Mouse (Mus musculus) mesoderm, embryonic 11.5 days (tissue): Measurements from ENCODE around the gene Aff2.
A peak's percentile ranks its signal among the peaks of the same experiment; 100 is the strongest.

Source experiments
- DNase-seq: peaks from one replicate; pipeline ENCODE4 v3.0.0-alpha.2; 2012; ENCODE audit warnings: low read depth, low spot score

Gene Aff2

DNA sequence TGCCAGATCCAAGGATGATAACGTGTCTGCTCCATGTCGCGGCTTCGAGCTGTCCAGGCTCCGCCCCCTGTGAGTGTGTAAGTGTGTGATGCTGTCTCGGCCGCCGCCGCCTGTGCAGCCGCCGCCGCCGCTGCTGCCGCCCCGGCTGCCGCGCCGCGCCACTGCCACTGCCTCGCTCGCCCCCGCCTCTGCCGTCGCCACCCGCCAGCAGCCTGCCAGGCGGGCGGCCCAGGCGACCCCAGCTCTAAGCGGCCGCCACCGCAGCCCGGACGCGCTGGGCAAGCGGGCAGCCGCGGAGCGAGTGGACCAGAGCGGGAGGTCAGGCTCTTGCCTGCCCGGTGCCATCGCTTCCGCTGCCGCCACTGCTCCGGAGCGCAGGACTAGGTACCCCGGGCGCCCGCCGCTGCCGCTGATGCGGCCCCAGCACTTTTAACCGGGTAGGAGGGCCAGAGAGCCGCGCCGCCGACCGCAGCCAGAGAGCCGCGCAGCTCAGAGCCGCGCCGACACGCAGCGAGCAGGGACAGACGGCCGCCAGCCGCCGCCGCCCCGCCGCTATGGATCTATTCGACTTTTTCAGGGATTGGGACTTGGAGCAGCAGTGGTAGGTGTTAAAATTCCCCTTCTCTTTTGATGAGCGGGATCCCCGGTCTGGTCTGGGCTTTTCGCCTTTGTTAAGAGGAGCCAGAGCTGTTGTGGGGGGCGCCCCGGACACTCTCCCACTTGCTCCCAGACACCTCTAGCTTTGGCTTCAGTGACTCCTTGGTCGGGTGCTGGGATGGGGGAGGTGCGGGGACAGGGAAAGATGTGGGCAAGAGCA is at the start of gene Aff2:
Aff2 (plus strand) TSS at position 57 of the 817 bp plus-strand sequence.
- DNase-seq: peak; percentile 48

DNA sequence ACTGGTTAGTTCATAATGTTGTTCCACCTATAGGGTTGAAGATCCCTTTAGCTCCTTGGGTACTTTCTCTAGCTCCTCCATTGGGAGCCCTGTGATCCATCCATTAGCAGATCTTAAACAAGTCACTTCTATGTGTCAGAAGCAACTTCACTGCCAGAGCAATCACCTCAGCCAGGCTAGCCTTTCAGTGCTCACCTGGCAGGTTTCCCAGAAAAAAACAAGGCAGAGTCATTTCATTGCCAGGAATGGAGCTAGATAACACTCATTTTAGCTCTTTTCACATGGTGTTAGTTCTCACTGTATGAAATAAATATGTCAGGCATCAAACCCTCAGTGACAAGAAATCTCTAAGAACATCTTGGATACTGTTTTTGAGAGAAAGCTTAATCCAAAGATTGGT is 22.8 kb upstream of the Aff2 start:
- no peak for DNase-seq

DNA sequence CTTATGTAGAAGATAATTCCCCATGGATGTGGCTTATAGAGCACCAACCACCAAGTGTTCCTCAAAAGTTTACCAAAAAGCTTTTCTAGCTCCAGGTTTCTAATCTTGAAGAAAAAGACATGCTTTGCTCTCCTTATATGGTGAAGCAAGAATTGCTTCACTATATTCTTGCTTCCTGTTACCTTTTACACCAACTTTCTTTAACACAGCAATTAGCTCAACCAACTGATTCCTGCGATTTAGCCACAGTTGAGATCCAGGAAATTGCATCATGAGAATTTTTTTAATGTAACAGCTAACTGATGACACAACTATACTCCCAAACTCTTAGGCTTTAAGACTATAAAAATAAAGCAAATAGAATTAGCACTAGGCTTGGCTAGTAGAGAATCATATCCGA is 4.5 kb upstream of the Aff2 start:
- no peak for DNase-seq

DNA sequence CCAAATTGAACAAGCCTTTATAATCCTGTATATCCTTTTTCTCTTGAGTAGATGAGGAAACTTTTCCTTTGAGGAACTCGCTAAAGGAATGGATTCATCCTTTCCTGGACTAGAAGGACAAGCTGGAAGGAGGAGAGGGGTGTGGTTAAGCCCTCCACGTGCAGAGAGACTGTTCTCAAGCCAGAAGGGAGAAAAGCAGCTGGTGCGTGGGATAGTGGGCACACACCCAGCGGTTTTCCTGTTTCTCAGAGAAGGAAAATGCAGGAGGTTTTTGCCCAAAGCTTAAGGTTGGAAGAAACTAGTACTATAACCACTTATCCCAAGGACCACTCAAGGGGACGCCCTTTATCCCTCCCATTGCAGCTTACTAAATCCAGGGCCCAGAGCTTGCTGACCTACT is 734 bp upstream of the Aff2 start:
- no peak for DNase-seq

DNA sequence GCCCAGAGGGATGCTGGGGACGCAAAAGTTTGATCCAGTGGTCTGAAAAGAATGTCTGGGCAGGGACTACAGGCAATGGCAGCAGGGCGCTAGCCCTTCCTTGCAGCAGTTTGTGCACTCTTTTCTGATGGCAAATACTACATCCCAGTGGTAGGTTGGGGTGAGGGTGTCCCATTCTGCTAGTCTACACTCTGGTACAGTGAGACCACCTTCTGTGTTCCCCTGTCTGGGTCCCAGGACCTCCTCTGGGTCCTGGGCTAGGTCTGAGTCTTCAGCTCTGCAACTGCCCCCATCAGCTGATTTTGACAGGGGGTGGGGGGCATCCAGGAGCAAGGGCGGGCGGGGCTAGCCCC is 233 bp upstream of the Aff2 start:
- DNase-seq: no peak

DNA sequence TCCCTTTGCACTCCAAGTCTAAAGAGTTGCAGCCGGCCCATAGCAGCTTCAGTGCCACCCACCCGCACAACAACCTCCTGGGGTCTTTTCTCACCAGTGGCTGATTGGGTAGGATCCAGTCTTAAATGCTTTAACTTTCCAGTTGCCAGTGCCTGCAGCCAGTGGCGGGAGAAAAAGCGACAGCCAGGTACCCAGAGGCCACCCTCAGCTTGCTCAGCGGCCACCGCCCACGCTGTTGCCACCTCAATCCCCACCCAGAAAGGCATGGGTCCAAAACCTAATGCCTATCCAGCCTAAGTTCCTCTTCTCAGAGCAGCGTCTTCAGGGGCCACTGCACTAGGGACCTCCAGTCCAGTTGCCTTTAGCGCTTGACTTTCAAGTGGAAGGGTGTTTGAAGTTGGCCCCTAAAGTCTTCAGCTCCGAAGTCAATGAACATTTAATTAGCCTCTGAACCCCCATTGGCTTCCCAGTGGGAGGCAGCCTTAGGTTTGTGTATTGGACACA is 1.0 kb downstream of the Aff2 start:
- no peak for DNase-seq

DNA sequence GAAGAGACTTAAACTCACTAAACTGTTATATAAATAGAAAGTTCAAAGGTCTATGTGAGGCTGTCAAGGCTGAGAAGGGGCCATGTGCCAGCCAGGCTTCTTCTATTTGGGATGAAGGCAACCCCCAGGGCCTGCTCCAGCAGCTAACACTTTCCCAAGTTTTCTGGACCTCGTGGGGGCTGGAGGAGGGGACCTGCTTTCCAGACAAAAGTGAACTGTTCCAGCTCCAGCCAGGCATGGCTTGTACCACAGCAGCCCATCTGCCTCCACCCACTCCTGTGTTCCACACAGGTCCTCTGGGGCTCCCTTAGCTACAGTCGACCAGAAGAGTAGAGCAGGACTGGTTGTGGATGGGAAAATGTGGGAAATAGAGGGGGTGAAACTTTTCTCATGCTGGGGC is 4.1 kb downstream of the Aff2 start:
- DNase-seq: peak; percentile 49

DNA sequence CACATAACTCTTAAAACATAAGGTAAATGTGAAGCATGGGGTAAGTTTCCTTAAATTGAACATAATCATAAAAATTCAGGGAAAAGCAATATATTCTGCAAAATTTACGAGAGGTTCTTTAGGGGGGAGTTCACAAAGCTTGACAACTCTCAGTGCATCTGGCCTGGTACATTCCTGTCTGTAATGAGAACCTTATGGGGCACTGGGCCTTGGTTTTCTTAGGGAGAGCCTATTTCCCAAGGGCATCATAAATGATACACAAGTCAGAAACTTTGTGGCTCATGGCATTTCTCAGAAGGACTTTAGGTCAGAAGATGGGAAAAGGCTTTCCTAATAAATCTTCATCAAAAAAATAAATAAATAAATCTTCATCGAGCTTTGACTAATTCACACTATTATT is 13.2 kb downstream of the Aff2 start:
- DNase-seq: peak; percentile 66

DNA sequence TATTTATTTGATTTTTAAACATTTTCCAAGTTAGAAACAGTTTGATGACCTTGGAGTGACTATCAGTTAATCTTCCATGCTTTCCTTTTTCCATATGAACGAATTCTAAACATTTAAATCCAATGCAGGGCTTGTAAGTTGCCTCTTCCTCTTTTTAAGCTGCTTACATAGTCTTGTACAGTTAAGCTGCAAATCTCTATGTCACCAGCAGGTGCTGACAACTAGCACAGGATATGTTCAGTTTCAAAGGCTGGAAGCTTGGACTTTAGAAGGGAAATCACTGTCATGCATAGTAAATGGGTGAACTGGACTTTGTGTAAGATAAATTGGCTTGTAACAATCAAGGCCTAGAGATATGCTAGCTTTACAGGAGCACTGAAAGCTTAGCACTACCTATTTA is 29.6 kb downstream of the Aff2 start:
- DNase-seq: peak; percentile 12

DNA sequence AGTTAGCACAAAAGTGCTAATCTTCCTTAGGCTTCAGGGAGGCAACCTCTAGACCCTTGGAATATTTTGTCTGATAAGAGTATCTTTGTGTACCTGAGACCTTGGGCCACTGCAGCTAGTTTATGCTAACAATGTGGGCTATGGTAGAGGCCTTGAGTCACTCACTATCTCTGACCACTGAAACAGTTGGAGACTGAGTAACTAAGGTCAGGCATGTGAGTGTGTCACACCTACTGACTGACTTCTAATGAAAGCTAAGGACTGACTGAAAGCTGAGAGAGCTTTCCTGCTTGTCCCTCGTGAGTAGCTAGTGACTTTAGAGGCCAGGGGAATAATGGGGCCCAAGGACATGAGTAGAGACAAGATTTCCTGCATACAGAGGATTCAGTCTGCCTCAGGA is 54.9 kb downstream of the Aff2 start:
- no peak for DNase-seq

DNA sequence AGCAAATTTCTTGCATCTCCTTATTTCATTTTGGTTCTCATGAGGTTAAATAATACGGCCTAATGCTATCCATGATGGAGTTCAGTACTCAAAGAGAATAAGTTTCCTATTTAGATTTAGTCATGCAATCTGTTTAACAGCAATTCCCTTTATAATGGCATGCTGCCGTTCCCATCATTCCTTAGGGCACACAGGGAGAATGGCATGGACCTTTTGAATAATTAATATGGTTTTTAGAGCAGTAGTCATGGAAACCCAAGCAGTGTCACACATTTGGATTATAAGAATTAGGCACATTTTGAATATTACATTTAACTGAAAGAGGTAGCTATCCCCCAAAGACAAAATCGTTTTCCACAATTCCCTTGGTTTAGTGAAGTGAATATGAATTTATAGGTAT is 78.3 kb downstream of the Aff2 start:
- DNase-seq: no peak

DNA sequence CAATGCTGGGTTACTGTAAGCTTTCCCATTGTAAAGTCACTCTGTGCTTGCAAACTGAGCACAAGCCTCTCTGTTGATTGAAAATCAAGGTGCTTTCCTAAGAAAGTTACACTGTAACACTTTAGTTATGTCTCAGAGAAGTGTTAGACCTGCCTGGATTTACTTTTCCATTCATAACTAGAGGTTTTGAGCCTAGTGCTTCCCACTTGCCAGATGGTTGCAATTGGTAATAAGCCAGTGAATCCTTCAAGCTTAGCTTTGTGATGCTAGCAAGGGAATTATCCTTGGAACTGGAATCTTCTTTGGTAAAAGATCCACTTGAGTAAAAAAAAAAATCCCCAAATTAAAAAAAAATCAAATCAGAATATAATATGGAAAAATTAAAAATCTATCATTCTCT is 81.8 kb downstream of the Aff2 start:
- DNase-seq: no peak

DNA sequence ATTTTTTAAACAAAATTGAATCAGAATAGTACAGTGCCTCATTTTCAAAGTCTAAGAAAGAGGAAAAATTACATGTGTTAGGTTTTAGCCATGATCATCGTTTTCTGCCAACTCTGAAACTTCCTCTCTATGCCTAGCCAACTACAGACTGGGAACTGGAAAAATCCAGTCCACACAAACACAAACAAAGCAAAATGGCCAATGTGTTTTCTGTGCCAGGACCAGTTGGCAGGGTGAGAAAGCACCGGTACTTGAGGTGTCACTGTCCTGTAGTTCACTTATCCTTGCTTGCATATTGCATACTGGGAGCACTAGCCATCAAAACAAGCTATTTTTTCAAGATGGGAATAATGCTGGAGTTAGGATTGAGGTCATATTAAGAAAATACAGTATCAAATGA is 100.8 kb downstream of the Aff2 start:
- DNase-seq: no peak

DNA sequence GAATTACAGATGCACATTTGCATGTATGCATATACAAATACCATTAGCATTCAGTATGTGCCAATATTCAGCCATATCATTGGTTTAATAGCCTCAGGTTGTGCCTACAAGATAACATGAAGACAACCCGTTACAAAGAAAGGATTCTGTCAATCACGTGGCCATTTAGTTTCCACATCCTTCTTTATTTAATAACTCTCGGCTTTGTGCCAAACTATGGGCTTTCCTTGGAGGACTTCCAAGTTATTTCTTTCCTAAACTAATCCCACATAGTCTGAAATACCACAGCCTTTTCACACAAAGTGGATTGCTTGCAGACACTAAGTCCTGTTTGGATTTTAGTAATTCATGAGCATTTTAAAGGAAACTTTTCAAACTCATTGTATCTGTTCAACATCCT is 142.0 kb downstream of the Aff2 start:
- DNase-seq: no peak

DNA sequence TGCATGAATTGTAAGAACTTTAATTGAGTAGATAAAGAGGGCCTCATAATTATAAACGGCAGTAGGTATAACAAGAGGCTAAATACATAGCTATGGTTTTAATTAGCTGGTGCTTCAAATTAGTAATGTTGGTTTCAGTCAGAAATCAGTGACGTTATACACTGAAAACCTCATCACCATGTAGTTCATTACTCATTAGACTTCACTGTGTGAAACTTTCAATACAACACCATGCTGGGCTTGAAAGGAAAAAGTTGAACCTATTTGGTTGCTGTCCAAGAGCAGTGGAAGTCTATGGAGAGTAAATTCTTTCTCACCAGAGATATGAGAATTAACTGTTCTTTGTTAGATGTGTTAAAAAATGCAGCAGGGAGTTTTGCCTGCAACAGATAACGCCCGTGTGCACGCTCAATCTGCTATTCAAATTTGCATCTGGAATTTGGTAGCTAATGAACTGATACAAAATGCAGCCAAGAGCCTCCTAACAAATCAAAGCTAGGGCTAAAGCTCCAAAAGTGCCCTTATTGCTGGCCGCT is 158.0 kb downstream of the Aff2 start:
- DNase-seq: no peak

DNA sequence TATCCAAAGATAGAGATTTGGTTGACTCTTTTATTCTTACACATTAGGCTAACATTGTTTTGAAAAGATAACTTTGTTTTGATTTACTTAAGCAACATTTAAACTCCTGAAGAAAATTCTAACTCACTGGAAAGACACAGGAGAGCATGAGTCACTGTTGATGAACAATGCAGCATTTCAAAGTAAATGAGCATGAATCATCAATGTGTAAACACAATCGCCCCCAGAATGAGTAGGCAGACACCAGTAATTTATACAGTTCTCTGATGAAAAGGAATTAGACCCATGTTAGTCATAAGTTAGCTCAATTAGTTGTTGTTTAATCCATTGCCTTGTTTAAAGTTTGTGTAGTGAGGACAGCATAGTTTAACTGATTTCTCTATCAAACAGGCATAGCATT is 180.7 kb downstream of the Aff2 start:
- no peak for DNase-seq

DNA sequence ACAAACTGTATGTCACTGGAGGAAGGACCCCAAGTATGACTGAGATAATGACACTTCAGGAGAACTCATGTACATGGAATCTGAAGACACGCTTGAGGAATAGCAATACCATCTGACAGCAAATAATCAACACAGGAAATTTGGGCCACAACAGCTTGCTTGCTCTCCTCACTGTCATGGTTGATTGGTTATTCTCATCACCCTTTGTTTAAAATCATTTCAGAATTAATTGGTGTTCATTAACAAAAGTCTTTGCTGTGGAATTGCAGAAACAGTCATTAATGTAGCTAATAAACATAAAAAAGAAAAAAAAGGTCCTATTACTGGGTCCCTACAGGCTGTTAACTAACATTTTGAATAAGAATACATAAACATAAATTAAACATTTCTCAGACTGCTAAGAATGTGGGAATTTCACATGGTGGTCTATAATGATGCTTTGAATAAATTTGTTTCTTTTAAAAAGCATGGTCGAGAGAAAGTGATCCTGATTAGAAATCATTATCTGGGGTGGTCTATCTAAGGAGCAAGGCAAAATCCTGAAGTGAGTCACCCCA is 219.9 kb downstream of the Aff2 start:
- DNase-seq: no peak

DNA sequence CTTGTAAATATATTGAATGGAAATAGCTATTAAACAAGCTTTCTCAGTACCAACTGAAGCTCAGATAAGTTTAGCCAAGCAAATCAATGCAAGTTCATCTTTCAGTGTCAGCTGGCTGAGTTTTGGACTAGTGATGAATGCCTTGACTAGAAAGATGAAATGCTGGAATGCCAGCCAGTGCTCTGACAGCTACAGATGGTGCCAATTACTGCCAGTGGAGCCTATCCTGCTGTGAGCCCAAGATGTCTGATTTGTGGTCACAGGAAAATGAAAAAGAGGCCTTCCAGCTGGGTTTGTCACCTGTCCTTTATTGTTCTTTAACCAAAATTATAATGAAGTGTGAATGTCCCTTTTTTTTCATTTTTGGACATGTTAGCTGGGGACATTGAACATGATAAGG is 248.7 kb downstream of the Aff2 start:
- peak; percentile 0 for DNase-seq

DNA sequence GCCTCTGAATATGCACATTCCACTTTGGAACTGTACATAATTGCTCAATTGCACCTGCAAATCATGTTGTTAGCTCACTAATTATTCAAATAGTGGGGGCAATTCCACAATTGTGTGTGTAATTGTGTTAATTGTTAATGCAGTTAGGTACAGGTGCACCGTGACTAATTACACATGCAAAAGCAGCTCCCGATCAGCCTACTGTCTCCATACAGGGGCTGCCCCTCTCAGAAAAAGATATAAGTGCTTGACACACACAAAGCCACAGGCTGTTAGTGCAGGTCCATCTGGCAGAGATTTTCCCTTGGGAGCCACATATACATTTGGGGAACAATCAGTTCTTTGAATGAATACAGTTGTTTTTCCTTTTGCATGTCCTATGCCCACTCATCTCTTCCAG is 302.9 kb downstream of the Aff2 start:
- DNase-seq: no peak

DNA sequence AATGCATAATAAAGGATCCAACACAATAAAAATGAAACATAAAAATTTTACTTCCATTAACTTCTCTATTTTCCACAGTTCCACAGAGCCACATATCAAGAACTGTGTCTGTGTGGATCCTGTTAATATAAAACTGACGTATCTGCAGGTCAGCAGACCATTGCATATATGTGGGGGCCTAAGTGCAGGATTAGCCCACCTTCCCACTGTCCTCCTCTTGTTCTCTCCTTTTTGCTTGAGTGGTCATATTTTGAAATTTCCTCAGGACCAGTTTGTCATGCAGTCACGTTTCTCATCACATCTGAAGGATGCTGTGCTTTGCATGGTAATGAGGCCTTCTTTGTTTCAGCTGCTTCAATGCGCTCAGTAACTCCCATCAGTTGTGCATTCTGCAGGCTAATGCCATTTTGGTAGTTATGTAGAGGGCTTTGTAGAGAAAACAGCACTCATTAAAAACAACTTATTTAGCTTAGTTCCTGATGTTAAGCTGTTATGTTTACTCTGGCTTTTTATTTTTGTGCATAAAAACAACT is 306.1 kb downstream of the Aff2 start:
- DNase-seq: no peak

DNA sequence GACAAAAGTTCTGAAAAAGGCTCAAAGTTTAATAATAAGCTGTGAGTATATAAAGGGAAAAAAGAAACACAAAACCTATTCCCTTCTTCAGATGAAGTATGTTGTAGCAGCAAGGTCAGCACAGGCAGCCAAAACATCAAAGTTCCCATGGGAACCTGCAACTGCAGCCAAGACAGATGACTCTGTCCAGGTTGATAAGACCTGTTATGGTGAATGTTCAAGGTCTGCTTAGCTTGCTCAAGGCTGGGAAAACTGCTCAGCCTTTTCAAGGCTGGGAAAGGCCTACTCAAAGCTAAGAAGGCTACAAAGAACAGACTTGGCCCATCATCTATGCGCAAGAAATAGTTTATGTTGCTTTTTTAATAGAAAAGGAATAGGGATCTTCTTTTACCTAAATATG is 315.6 kb downstream of the Aff2 start:
- no peak for DNase-seq

DNA sequence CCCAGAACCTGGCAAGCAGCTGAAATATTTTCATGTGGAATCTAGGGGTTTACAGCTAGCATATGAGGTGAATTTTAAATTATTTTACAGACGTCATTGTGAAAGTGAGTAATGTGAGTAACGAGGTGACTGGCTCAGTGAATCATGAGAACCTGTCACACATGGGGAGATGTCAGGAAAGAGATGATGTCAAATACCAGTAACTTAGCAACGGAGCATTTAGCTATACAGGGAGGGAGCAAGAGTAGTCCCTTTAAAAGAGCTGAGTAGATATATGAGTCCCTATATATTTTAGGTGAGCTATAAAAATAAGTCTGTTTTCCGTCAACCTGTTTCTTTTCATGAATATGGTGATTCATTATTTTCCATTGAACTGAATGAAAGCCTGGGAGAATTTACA is 338.7 kb downstream of the Aff2 start:
- DNase-seq: no peak

DNA sequence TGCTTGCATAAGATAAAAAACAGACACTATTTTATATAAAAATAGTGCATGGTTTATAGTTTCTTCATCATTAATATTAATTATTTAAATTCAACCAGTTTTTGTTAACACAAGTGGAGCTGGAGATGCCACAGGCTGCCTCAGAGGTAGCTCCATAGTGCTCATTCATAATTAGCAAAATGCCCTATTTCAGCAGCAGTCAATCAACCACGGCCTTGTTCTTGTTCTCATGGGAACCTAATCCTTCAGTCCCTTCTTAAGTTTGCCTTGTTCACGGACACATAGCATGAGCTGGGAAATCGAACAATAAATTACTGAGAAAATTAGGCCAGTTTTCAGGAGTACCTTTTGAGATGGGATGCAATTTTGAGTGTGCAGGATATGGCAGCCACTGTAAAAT is 378.9 kb downstream of the Aff2 start:
- no peak for DNase-seq
